Mouse (Mus musculus): ENCODE measurements around the gene Tmtc1. TPM values are rescaled to one million over a fixed set of nuclear protein-coding genes. Genes with fewer than 3 reads are reported as not detected.

Tmtc1 gene
- polyA plus RNA-seq, 1 experiment from 2014 or later, result 0.81 TPM

GRCm38 (mm10) chr6:148328130-148328529 is 116.1 kb downstream of the Tmtc1 start:
- no peaks in the 10 kb centered on the region for H3K9me3 ChIP-seq (ENCODE audit: control insufficient read depth)
- no peaks in the 10 kb centered on the region for H3K27me3 ChIP-seq (replicated peaks; ENCODE audit: control insufficient read depth, insufficient read depth, low read length)
- H3K27ac ChIP-seq (ENCODE audit: low read depth, low read length), result no peak overlapping the region
- no peaks in the 10 kb centered on the region for H3K4me1 ChIP-seq (replicated peaks; ENCODE audit: control insufficient read depth, insufficient read depth, low read length)
- no peak for ATAC-seq
- H3K36me3 ChIP-seq (ENCODE audit: control insufficient read depth, insufficient read depth), result no peaks in the 10 kb centered on the region
- H3K4me2 ChIP-seq (replicated peaks; ENCODE audit: low read depth), result no peak overlapping the region
- no peak overlapping the region for H3K9ac ChIP-seq (ENCODE audit: low read depth, low read length)
- no peak for TF ChIP-seq CTCF (IDR thresholded peaks at IDR 0.05; ENCODE audit: low read depth)
- WGBS, result 87% methylated on average over 6 of the region's 6 CpGs
- H3K4me3 ChIP-seq (ENCODE audit: low read depth, low read length), result no peak overlapping the region

GRCm38 (mm10) chr6:148318736-148319135 is 125.5 kb downstream of the Tmtc1 start:
- no peak for TF ChIP-seq CTCF (IDR thresholded peaks at IDR 0.05; ENCODE audit: low read depth)
- Histone ChIP-seq H3K4me3 (ENCODE audit: low read depth, low read length) (no peak overlapping the region), H3K27me3 (replicated peaks; ENCODE audit: control insufficient read depth, insufficient read depth, low read length) (no peaks in the 10 kb centered on the region), H3K9me3 (ENCODE audit: control insufficient read depth) (no peaks in the 10 kb centered on the region), H3K36me3 (ENCODE audit: control insufficient read depth, insufficient read depth) (no peaks in the 10 kb centered on the region), H3K4me2 (replicated peaks; ENCODE audit: low read depth) (no peak overlapping the region), H3K4me1 (replicated peaks; ENCODE audit: control insufficient read depth, insufficient read depth, low read length) (no peaks in the 10 kb centered on the region), H3K27ac (ENCODE audit: low read depth, low read length) (no peak overlapping the region), H3K9ac (ENCODE audit: low read depth, low read length) (no peak overlapping the region)
- no peak for ATAC-seq

- Histone ChIP-seq H3K36me3 (ENCODE audit: control insufficient read depth, insufficient read depth) (no peaks in the 10 kb centered on the region), H3K4me1 (replicated peaks; ENCODE audit: control insufficient read depth, insufficient read depth, low read length) (no peaks in the 10 kb centered on the region), H3K9me3 (ENCODE audit: control insufficient read depth) (no peaks in the 10 kb centered on the region), H3K4me3 (ENCODE audit: low read depth, low read length) (no peak overlapping the region), H3K27me3 (replicated peaks; ENCODE audit: control insufficient read depth, insufficient read depth, low read length) (no peaks in the 10 kb centered on the region), H3K9ac (ENCODE audit: low read depth, low read length) (no peak overlapping the region), H3K4me2 (replicated peaks; ENCODE audit: low read depth) (no peak overlapping the region), H3K27ac (ENCODE audit: low read depth, low read length) (no peak overlapping the region)
- no peak for ATAC-seq
- no peak for TF ChIP-seq CTCF (IDR thresholded peaks at IDR 0.05; ENCODE audit: low read depth)
- 78% methylated on average over 5 of the region's 5 CpGs for WGBS
Observed at GRCm38 (mm10) chr6:148315571-148316080, 128.6 kb downstream of the Tmtc1 start.

- Histone ChIP-seq H3K4me2 (replicated peaks; ENCODE audit: low read depth) (no peak overlapping the region), H3K27me3 (replicated peaks; ENCODE audit: control insufficient read depth, insufficient read depth, low read length) (no peaks in the 10 kb centered on the region), H3K36me3 (ENCODE audit: control insufficient read depth, insufficient read depth) (no peaks in the 10 kb centered on the region), H3K4me1 (replicated peaks; ENCODE audit: control insufficient read depth, insufficient read depth, low read length) (no peaks in the 10 kb centered on the region), H3K9me3 (ENCODE audit: control insufficient read depth) (no peaks in the 10 kb centered on the region), H3K4me3 (ENCODE audit: low read depth, low read length) (no peak overlapping the region), H3K27ac (ENCODE audit: low read depth, low read length) (no peak overlapping the region), H3K9ac (ENCODE audit: low read depth, low read length) (no peak overlapping the region)
- ATAC-seq, result no peak
- no peak for TF ChIP-seq CTCF (IDR thresholded peaks at IDR 0.05; ENCODE audit: low read depth)
Observed at GRCm38 (mm10) chr6:148315106-148315505, 129.1 kb downstream of the Tmtc1 start.

- no peaks in the 10 kb centered on the region for H3K9me3 ChIP-seq (ENCODE audit: control insufficient read depth)
- H3K27ac ChIP-seq (ENCODE audit: low read depth, low read length), result no peak overlapping the region
- no peak overlapping the region for H3K4me3 ChIP-seq (ENCODE audit: low read depth, low read length)
- H3K4me1 ChIP-seq (replicated peaks; ENCODE audit: control insufficient read depth, insufficient read depth, low read length), result no peaks in the 10 kb centered on the region
- 39% methylated on average over 2 of the region's 2 CpGs for WGBS
- H3K27me3 ChIP-seq (replicated peaks; ENCODE audit: control insufficient read depth, insufficient read depth, low read length), result no peaks in the 10 kb centered on the region
- no peaks in the 10 kb centered on the region for H3K36me3 ChIP-seq (ENCODE audit: control insufficient read depth, insufficient read depth)
- ATAC-seq, result no peak
- TF ChIP-seq CTCF (IDR thresholded peaks at IDR 0.05; ENCODE audit: low read depth), result no peak
- H3K9ac ChIP-seq (ENCODE audit: low read depth, low read length), result no peak overlapping the region
- no peak overlapping the region for H3K4me2 ChIP-seq (replicated peaks; ENCODE audit: low read depth)
Observed at GRCm38 (mm10) chr6:148310981-148311380, 133.2 kb downstream of the Tmtc1 start.

- no peak for ATAC-seq
- H3K4me3 ChIP-seq (ENCODE audit: low read depth, low read length), result no peak overlapping the region
- H3K9ac ChIP-seq (ENCODE audit: low read depth, low read length), result no peak overlapping the region
- H3K36me3 ChIP-seq (ENCODE audit: control insufficient read depth, insufficient read depth), result no peaks in the 10 kb centered on the region
- no peak overlapping the region for H3K4me2 ChIP-seq (replicated peaks; ENCODE audit: low read depth)
- no peak overlapping the region for H3K27ac ChIP-seq (ENCODE audit: low read depth, low read length)
- H3K27me3 ChIP-seq (replicated peaks; ENCODE audit: control insufficient read depth, insufficient read depth, low read length), result no peaks in the 10 kb centered on the region
- 92% methylated on average over 5 of the region's 5 CpGs for WGBS
- H3K9me3 ChIP-seq (ENCODE audit: control insufficient read depth), result no peaks in the 10 kb centered on the region
- H3K4me1 ChIP-seq (replicated peaks; ENCODE audit: control insufficient read depth, insufficient read depth, low read length), result no peaks in the 10 kb centered on the region
- TF ChIP-seq CTCF (IDR thresholded peaks at IDR 0.05; ENCODE audit: low read depth), result no peak
Observed at GRCm38 (mm10) chr6:148305821-148306220, 138.4 kb downstream of the Tmtc1 start.

- Histone ChIP-seq H3K36me3 (ENCODE audit: control insufficient read depth, insufficient read depth) (no peaks in the 10 kb centered on the region), H3K27me3 (replicated peaks; ENCODE audit: control insufficient read depth, insufficient read depth, low read length) (no peaks in the 10 kb centered on the region), H3K9me3 (ENCODE audit: control insufficient read depth) (no peaks in the 10 kb centered on the region), H3K9ac (ENCODE audit: low read depth, low read length) (no peak overlapping the region), H3K27ac (ENCODE audit: low read depth, low read length) (no peak overlapping the region), H3K4me1 (replicated peaks; ENCODE audit: control insufficient read depth, insufficient read depth, low read length) (no peaks in the 10 kb centered on the region), H3K4me2 (replicated peaks; ENCODE audit: low read depth) (no peak overlapping the region), H3K4me3 (ENCODE audit: low read depth, low read length) (no peak overlapping the region)
- no peak for TF ChIP-seq CTCF (IDR thresholded peaks at IDR 0.05; ENCODE audit: low read depth)
- no peak for ATAC-seq
- WGBS, result 67% methylated on average over 3 of the region's 3 CpGs
Observed at GRCm38 (mm10) chr6:148305191-148305590, 139.0 kb downstream of the Tmtc1 start.

Data from intestine, postnatal 0 days (tissue).